Mouse (Mus musculus): ENCODE data around the gene Cdkl4.

DNA sequence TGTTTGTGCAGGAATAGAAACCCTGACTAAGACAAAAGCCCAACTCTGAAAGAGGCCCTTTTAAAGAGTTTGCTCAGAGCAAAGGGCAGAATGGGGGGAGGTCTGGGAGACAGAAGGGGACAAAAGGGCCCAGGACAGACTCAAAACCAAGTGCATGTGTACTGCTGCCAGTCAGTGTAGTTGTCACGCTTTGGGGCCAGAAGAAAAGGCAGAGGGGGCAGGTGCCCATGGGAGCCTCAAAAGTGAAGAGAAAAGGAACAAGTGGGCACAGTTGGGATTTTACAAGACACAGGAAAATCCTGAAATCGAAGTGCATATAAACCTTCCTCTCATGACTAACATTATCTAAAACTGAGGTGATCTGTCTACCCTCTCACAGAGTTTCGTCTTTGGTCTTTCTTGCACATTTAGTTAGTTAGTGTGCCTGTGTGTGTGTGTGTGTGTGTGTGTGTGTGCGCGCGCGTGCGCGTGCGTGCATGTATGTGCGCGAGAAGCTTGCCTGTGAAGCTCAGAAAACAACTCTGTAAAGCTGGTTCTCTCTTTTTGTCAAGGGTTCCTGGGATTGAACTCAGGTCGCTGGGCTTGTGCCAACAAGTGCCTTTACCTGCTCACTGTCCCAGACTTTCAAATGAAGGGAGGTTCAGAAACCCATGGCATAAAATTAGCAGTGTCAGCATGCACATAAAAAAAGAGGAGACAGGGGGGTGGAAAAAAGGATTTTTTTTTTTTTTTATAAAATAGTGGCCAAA lies 5.3 kb downstream of the Cdkl4 start:
- TF ChIP-seq POLR2A (IDR thresholded peaks at IDR 0.05; ENCODE audit: borderline replicate concordance, extremely low read depth, low read depth, low read length) (no peak), CTCF (IDR thresholded peaks at IDR 0.05; ENCODE audit: insufficient read depth, low read length) (no peak)
